Mouse (Mus musculus): ENCODE data around the gene Gcn1l1. TPM values are rescaled to one million over a fixed set of nuclear protein-coding genes. Genes with fewer than 3 reads are reported as not detected.

Gene Gcn1l1
- polyA plus RNA-seq, 1 experiment from 2014 or later = 62.4 TPM

DNA sequence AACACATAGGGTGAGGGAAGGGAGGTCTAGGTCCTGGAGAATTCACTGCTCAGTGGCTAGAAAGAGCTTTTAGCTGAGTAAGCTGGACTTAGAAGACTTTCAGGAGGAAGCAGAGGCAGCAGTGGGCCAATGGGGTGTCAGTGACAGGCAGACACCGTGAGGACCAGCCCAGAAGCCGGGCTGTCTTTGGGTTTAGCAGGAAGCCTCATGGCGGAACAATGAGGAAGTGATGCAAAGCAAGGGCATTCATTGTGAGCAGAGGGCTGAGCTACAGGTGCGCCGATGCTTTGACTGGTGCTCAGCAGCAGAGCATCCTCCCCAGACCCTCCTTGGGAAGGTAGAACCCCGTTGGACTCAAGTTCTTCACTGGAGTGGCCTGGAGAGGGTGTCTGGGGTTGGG is 70.5 kb downstream of the Gcn1l1 start:
- H3K9me3 ChIP-seq (ENCODE audit: control insufficient read depth, low read length) = no peaks in the 10 kb centered on the region
- peaks cover 9% of the 10 kb centered on the region; the same call in 1 of the 2 replicates for H3K36me3 ChIP-seq (ENCODE audit: control insufficient read depth, insufficient read depth, low read length)
- 80% methylated on average over 6 of the region's 6 CpGs for WGBS
- DNase-seq (ENCODE audit: low spot score) = no peak
- H3K4me3 ChIP-seq (ENCODE audit: low read depth, low read length) = no peak overlapping the region
- H3K27ac ChIP-seq (ENCODE audit: low read depth, low read length) = no peak overlapping the region
- no peaks in the 10 kb centered on the region; the same call in 1 of the 2 replicates for H3K4me1 ChIP-seq (replicated peaks; ENCODE audit: control insufficient read depth, insufficient read depth, low read length)
- no peak for ATAC-seq (replicated peaks; ENCODE audit: low FRiP score)
- H3K27me3 ChIP-seq (ENCODE audit: control insufficient read depth, insufficient read depth, low read length) = no peaks in the 10 kb centered on the region
- H3K4me2 ChIP-seq (ENCODE audit: low read depth, low read length, severe bottlenecking) = no peak overlapping the region
- H3K9ac ChIP-seq (ENCODE audit: low read length) = no peak overlapping the region; the same call in 1 of the 2 replicates

- H3K27me3 ChIP-seq (ENCODE audit: control insufficient read depth, insufficient read depth, low read length) = no peaks in the 10 kb centered on the region
- no peak overlapping the region for H3K4me2 ChIP-seq (ENCODE audit: low read depth, low read length, severe bottlenecking)
- WGBS = 88% methylated on average over 9 of the region's 9 CpGs
- no peak overlapping the region for H3K27ac ChIP-seq (ENCODE audit: low read depth, low read length)
- ATAC-seq (replicated peaks; ENCODE audit: low FRiP score) (no peak), DNase-seq (ENCODE audit: low spot score) (no peak)
- no peaks in the 10 kb centered on the region for H3K9me3 ChIP-seq (ENCODE audit: control insufficient read depth, low read length)
- H3K4me3 ChIP-seq (ENCODE audit: low read depth, low read length) = no peak overlapping the region
- no peak overlapping the region for H3K9ac ChIP-seq (ENCODE audit: low read length)
- no peaks in the 10 kb centered on the region for H3K4me1 ChIP-seq (replicated peaks; ENCODE audit: control insufficient read depth, insufficient read depth, low read length)
- peaks cover 10% of the 10 kb centered on the region for H3K36me3 ChIP-seq (ENCODE audit: control insufficient read depth, insufficient read depth, low read length)
These were observed 79.1 kb downstream of the Gcn1l1 start for GRCm38 (mm10) chr5:115644192-115644591.

GRCm38 (mm10) chr5:115648876-115649275 is 83.8 kb downstream of the Gcn1l1 start:
- WGBS = 59% methylated on average over 3 of the region's 3 CpGs
- Histone ChIP-seq H3K4me3 (ENCODE audit: low read depth, low read length) (no peak overlapping the region), H3K27me3 (ENCODE audit: control insufficient read depth, insufficient read depth, low read length) (no peaks in the 10 kb centered on the region), H3K9me3 (ENCODE audit: control insufficient read depth, low read length) (no peaks in the 10 kb centered on the region), H3K9ac (ENCODE audit: low read length) (no peak overlapping the region), H3K4me1 (replicated peaks; ENCODE audit: control insufficient read depth, insufficient read depth, low read length) (peaks cover 4% of the 10 kb centered on the region), H3K36me3 (ENCODE audit: control insufficient read depth, insufficient read depth, low read length) (peaks cover 4% of the 10 kb centered on the region; the same call in 1 of the 2 replicates), H3K4me2 (ENCODE audit: low read depth, low read length, severe bottlenecking) (no peak overlapping the region), H3K27ac (ENCODE audit: low read depth, low read length) (no peak overlapping the region)
- DNase-seq (ENCODE audit: low spot score) (no peak), ATAC-seq (replicated peaks; ENCODE audit: low FRiP score) (no peak)

GRCm38 (mm10) chr5:115649699-115650098 is 84.6 kb downstream of the Gcn1l1 start:
- DNase-seq (ENCODE audit: low spot score) = no peak

GRCm38 (mm10) chr5:115650885-115651284 is 85.8 kb downstream of the Gcn1l1 start:
- no peak overlapping the region for H3K4me2 ChIP-seq (ENCODE audit: low read depth, low read length, severe bottlenecking)
- no peaks in the 10 kb centered on the region; the same call in 1 of the 2 replicates for H3K36me3 ChIP-seq (ENCODE audit: control insufficient read depth, insufficient read depth, low read length)
- no peak overlapping the region for H3K27ac ChIP-seq (ENCODE audit: low read depth, low read length)
- ATAC-seq (replicated peaks; ENCODE audit: low FRiP score) (no peak), DNase-seq (ENCODE audit: low spot score) (no peak)
- peaks cover 4% of the 10 kb centered on the region for H3K4me1 ChIP-seq (replicated peaks; ENCODE audit: control insufficient read depth, insufficient read depth, low read length)
- no peak overlapping the region for H3K9ac ChIP-seq (ENCODE audit: low read length)
- H3K4me3 ChIP-seq (ENCODE audit: low read depth, low read length) = no peak overlapping the region
- H3K9me3 ChIP-seq (ENCODE audit: control insufficient read depth, low read length) = no peaks in the 10 kb centered on the region
- no peaks in the 10 kb centered on the region for H3K27me3 ChIP-seq (ENCODE audit: control insufficient read depth, insufficient read depth, low read length)
- 95% methylated on average over 10 of the region's 10 CpGs for WGBS

More at GRCm38 (mm10) chr5:115649699-115650098, 84.6 kb downstream of the Gcn1l1 start:
- peaks cover 4% of the 10 kb centered on the region; the same call in 1 of the 2 replicates for H3K36me3 ChIP-seq (ENCODE audit: control insufficient read depth, insufficient read depth, low read length)
- H3K4me2 ChIP-seq (ENCODE audit: low read depth, low read length, severe bottlenecking) = no peak overlapping the region
- H3K27me3 ChIP-seq (ENCODE audit: control insufficient read depth, insufficient read depth, low read length) = no peaks in the 10 kb centered on the region
- no peaks in the 10 kb centered on the region for H3K9me3 ChIP-seq (ENCODE audit: control insufficient read depth, low read length)
- no peak overlapping the region for H3K9ac ChIP-seq (ENCODE audit: low read length)
- no peak for ATAC-seq (replicated peaks; ENCODE audit: low FRiP score)
- no peak overlapping the region for H3K27ac ChIP-seq (ENCODE audit: low read depth, low read length)
- no peak overlapping the region for H3K4me3 ChIP-seq (ENCODE audit: low read depth, low read length)
- WGBS = 87% methylated on average over 8 of the region's 8 CpGs
- peaks cover 4% of the 10 kb centered on the region for H3K4me1 ChIP-seq (replicated peaks; ENCODE audit: control insufficient read depth, insufficient read depth, low read length)

DNA sequence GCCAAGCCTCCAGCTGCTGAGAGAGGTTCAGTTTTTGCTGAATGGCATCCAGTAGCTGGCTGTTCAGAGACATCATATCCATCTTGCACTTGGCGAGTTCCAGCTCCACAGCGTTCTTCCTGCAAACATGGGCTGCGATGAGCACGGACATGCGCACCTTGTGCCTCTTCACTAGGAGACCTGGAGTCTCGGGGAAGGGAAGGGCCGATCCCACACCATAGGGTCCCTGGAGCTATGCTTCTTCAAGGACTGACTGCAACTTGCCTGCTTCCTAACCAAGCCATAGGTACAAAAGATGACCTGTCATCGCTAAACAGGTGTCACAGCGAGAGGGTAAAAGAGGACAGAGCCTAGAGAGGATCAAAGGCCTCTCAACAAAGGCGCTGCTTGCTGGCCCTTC is 86.8 kb downstream of the Gcn1l1 start:
- Histone ChIP-seq H3K9ac (ENCODE audit: low read length) (0 out of 2 replicates have a peak overlapping the region, but pooled peaks have one; percentile 16), H3K4me2 (ENCODE audit: low read depth, low read length, severe bottlenecking) (no peak overlapping the region), H3K27ac (ENCODE audit: low read depth, low read length) (no peak overlapping the region), H3K36me3 (ENCODE audit: control insufficient read depth, insufficient read depth, low read length) (no peaks in the 10 kb centered on the region), H3K4me1 (replicated peaks; ENCODE audit: control insufficient read depth, insufficient read depth, low read length) (peaks cover 4% of the 10 kb centered on the region), H3K4me3 (ENCODE audit: low read depth, low read length) (no peak overlapping the region), H3K9me3 (ENCODE audit: control insufficient read depth, low read length) (no peaks in the 10 kb centered on the region), H3K27me3 (ENCODE audit: control insufficient read depth, insufficient read depth, low read length) (no peaks in the 10 kb centered on the region)
- ATAC-seq (replicated peaks; ENCODE audit: low FRiP score) = no peak
- 91% methylated on average over 10 of the region's 10 CpGs for WGBS
- no peak for DNase-seq (ENCODE audit: low spot score)

DNA sequence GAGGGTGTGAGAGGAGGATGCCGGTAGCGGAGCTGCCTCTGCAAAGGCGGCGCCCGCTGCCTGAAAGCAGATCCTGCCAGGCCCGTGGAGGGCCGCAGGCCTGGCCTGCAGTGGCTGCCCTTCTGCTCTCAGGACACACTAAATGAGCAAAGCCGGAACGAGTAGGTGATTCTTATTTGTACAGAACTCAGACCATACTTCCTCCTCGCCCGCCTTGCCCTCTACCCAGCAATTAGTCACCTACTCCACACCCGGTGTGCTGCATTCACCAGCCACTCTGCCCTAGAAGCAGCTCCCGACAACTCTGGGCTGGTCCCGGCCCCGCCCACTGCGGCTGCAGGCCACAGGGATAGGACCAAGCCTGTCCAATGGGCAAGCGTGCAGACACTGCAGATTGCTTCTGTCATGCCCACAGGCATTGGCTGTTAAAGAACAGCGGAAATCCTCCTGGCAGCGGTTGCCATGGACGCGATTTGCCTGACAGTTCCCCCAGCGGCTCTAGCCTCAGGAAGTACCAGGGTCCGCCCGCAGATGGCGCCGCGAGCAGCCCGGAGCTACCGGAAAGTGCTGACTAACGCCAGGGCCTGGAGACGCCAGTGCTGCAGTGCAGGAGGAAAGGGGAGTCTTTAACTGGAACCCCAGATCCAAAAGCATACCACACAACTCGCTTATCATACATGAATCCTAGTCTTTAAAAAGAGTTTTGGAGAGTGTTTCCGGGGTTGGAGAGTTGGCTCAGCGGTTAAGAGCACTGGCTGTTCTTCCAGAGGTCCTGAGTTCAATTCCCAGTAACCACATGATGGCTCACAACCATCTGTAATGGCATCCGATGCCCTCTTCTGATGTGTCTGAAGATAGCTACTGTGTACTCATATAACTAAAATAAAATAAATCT is 87.9 kb downstream of the Gcn1l1 start:
- peak overlapping the region; percentile 34 for H3K4me3 ChIP-seq (ENCODE audit: low read depth, low read length)
- H3K27ac ChIP-seq (ENCODE audit: low read depth, low read length) = 0 out of 2 replicates have a peak overlapping the region, but pooled peaks have one; percentile 21
- no peaks in the 10 kb centered on the region for H3K27me3 ChIP-seq (ENCODE audit: control insufficient read depth, insufficient read depth, low read length)
- WGBS = 4% methylated on average over 35 of the region's 35 CpGs
- no peaks in the 10 kb centered on the region for H3K9me3 ChIP-seq (ENCODE audit: control insufficient read depth, low read length)
- peak overlapping the region; percentile 64 for H3K9ac ChIP-seq (ENCODE audit: low read length)
- no peaks in the 10 kb centered on the region for H3K36me3 ChIP-seq (ENCODE audit: control insufficient read depth, insufficient read depth, low read length)
- peaks cover 4% of the 10 kb centered on the region for H3K4me1 ChIP-seq (replicated peaks; ENCODE audit: control insufficient read depth, insufficient read depth, low read length)
- DNase-seq (ENCODE audit: low spot score) (peak; percentile 100), ATAC-seq (replicated peaks; ENCODE audit: low FRiP score) (peak; percentile 100)
- H3K4me2 ChIP-seq (ENCODE audit: low read depth, low read length, severe bottlenecking) = peak overlapping the region; percentile 62

- Histone ChIP-seq H3K4me1 (replicated peaks; ENCODE audit: control insufficient read depth, insufficient read depth, low read length) (peaks cover 4% of the 10 kb centered on the region), H3K9me3 (ENCODE audit: control insufficient read depth, low read length) (no peaks in the 10 kb centered on the region), H3K4me3 (ENCODE audit: low read depth, low read length) (no peak overlapping the region), H3K9ac (ENCODE audit: low read length) (no peak overlapping the region), H3K4me2 (ENCODE audit: low read depth, low read length, severe bottlenecking) (no peak overlapping the region), H3K27ac (ENCODE audit: low read depth, low read length) (no peak overlapping the region), H3K27me3 (ENCODE audit: control insufficient read depth, insufficient read depth, low read length) (no peaks in the 10 kb centered on the region), H3K36me3 (ENCODE audit: control insufficient read depth, insufficient read depth, low read length) (no peaks in the 10 kb centered on the region)
- no peak for DNase-seq (ENCODE audit: low spot score)
- ATAC-seq (replicated peaks; ENCODE audit: low FRiP score) = no peak
- 92% methylated on average over 12 of the region's 12 CpGs for WGBS
These were observed 88.7 kb downstream of the Gcn1l1 start for GRCm38 (mm10) chr5:115653776-115654175.

All from forebrain, embryonic 11.5 days (tissue).